Mouse (Mus musculus) subcutaneous adipose tissue, adult 2 months (tissue): Measurements from ENCODE around the gene Shisa9. TPM values are rescaled to one million over a fixed set of nuclear protein-coding genes. Genes with fewer than 3 reads are reported as not detected.

Experiments used
- polyA plus RNA-seq: library from polyadenylated mRNA; depleted of rRNA; stranded (reverse); fragments of >200 nt; gene quantifications from 2 replicates; pipeline ENCODE4 v1.2.3, GENCODE M21; 2012; ENCODE audit warnings: low replicate concordance; rRNA removed

The Shisa9 gene
- polyA plus RNA-seq, result 0.09 and 0.13 TPM in 2 replicates

DNA sequence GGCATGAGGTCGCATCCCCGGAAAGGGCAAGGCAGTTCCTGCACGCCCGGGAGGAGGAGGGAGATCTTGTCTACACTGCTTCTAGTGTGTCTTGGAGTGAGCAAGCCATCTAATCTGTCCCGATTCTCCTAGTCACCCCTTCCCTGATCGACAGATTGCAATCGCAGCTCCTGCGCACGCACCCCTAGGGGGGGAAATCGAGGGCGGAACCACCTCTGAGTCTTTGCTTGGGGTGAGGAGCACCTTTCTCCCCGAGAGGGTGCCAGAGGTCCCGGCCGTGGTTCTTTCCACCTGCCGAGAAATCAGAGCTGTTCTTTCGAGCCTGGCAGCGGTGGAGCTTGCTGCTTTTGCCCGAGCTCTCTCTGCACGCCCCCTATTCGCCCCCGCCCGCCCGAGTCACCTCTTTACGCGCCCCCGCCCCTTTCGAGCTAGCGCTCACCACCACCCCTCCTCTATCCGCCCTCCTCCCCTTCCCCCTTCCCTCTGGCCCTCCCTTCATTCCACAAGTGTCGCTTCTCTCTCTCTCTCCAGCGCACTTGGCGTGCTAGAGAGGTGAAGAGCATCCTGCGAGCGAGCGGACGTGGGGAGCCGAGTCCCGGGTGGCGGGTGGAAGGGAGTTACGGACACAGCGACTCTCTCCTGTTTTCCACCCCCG lies at the start of gene Shisa9:
Gene Shisa9 (plus strand): TSS at position 498 of the 655 bp plus-strand sequence.

Other genes with a start within 250 kb of the Shisa9 start
- gene Cpped1, start 74.7 kb upstream of the Shisa9 start, polyA plus RNA-seq, result 27.1 and 34.6 TPM in 2 replicates